Mouse (Mus musculus): ENCODE measurements at regions not wholly inside any gene's neighbourhood (a gene's known extent, or its start where the extent isn't known, plus 50 kb on each side); places are given as distances from the start of the nearest gene placed in this dataset.

- Histone ChIP-seq H3K4me3 (ENCODE audit: control insufficient read depth, insufficient read depth, low read length) (no peak overlapping the region), H3K36me3 (ENCODE audit: control insufficient read depth, insufficient read depth, low read length) (no peaks in the 10 kb centered on the region), H3K27ac (ENCODE audit: control insufficient read depth, insufficient read depth, low read length) (no peak overlapping the region), H3K4me1 (replicated peaks; ENCODE audit: control insufficient read depth, insufficient read depth, low read length) (no peaks in the 10 kb centered on the region), H3K27me3 (ENCODE audit: control insufficient read depth, insufficient read depth, low read length) (no peaks in the 10 kb centered on the region)
- 93% methylated on average over 4 of the region's 4 CpGs for WGBS
- TF ChIP-seq POLR2A (IDR thresholded peaks at IDR 0.05; ENCODE audit: control insufficient read depth, extremely low read depth, insufficient read depth, low read length, poor library complexity) = no peak
- TF ChIP-seq CTCF (IDR thresholded peaks at IDR 0.05; ENCODE audit: borderline replicate concordance, control insufficient read depth, extremely low read depth, insufficient read depth, low read length, poor library complexity) = no peak
- no peak for DNase-seq
Measured at GRCm38 (mm10) chr11:31731459-31731858, 59.8 kb upstream of the Bod1 start.

GRCm38 (mm10) chr11:31732342-31732741 is 60.7 kb upstream of the Bod1 start:
- no peaks in the 10 kb centered on the region for H3K4me1 ChIP-seq (replicated peaks; ENCODE audit: control insufficient read depth, insufficient read depth, low read length)
- DNase-seq = no peak
- H3K27me3 ChIP-seq (ENCODE audit: control insufficient read depth, insufficient read depth, low read length) = no peaks in the 10 kb centered on the region
- H3K27ac ChIP-seq (ENCODE audit: control insufficient read depth, insufficient read depth, low read length) = no peak overlapping the region
- 27% methylated on average over 3 of the region's 3 CpGs for WGBS
- TF ChIP-seq CTCF (IDR thresholded peaks at IDR 0.05; ENCODE audit: borderline replicate concordance, control insufficient read depth, extremely low read depth, insufficient read depth, low read length, poor library complexity) (no peak), POLR2A (IDR thresholded peaks at IDR 0.05; ENCODE audit: control insufficient read depth, extremely low read depth, insufficient read depth, low read length, poor library complexity) (no peak)
- H3K4me3 ChIP-seq (ENCODE audit: control insufficient read depth, insufficient read depth, low read length) = no peak overlapping the region
- H3K36me3 ChIP-seq (ENCODE audit: control insufficient read depth, insufficient read depth, low read length) = no peaks in the 10 kb centered on the region

GRCm38 (mm10) chr11:31732958-31733357 is 61.3 kb upstream of the Bod1 start:
- H3K4me3 ChIP-seq (ENCODE audit: control insufficient read depth, insufficient read depth, low read length) = no peak overlapping the region
- WGBS = 22% methylated on average over 1 of the region's 1 CpGs
- no peak for DNase-seq

GRCm38 (mm10) chr11:31734091-31734490 is 62.4 kb upstream of the Bod1 start:
- no peaks in the 10 kb centered on the region for H3K4me1 ChIP-seq (replicated peaks; ENCODE audit: control insufficient read depth, insufficient read depth, low read length)
- H3K4me3 ChIP-seq (ENCODE audit: control insufficient read depth, insufficient read depth, low read length) = no peak overlapping the region
- no peak for DNase-seq
- no peak for TF ChIP-seq CTCF (IDR thresholded peaks at IDR 0.05; ENCODE audit: borderline replicate concordance, control insufficient read depth, extremely low read depth, insufficient read depth, low read length, poor library complexity)
- TF ChIP-seq POLR2A (IDR thresholded peaks at IDR 0.05; ENCODE audit: control insufficient read depth, extremely low read depth, insufficient read depth, low read length, poor library complexity) = no peak
- WGBS = 92% methylated on average over 4 of the region's 4 CpGs
- H3K27me3 ChIP-seq (ENCODE audit: control insufficient read depth, insufficient read depth, low read length) = no peaks in the 10 kb centered on the region
- H3K27ac ChIP-seq (ENCODE audit: control insufficient read depth, insufficient read depth, low read length) = no peak overlapping the region
- no peaks in the 10 kb centered on the region for H3K36me3 ChIP-seq (ENCODE audit: control insufficient read depth, insufficient read depth, low read length)

More at GRCm38 (mm10) chr11:31732958-31733357, 61.3 kb upstream of the Bod1 start:
- H3K27me3 ChIP-seq (ENCODE audit: control insufficient read depth, insufficient read depth, low read length) = no peaks in the 10 kb centered on the region
- H3K4me1 ChIP-seq (replicated peaks; ENCODE audit: control insufficient read depth, insufficient read depth, low read length) = no peaks in the 10 kb centered on the region
- H3K27ac ChIP-seq (ENCODE audit: control insufficient read depth, insufficient read depth, low read length) = no peak overlapping the region
- TF ChIP-seq POLR2A (IDR thresholded peaks at IDR 0.05; ENCODE audit: control insufficient read depth, extremely low read depth, insufficient read depth, low read length, poor library complexity) (no peak), CTCF (IDR thresholded peaks at IDR 0.05; ENCODE audit: borderline replicate concordance, control insufficient read depth, extremely low read depth, insufficient read depth, low read length, poor library complexity) (no peak)
- no peaks in the 10 kb centered on the region for H3K36me3 ChIP-seq (ENCODE audit: control insufficient read depth, insufficient read depth, low read length)

GRCm38 (mm10) chr11:31735257-31735656 is 63.6 kb upstream of the Bod1 start:
- Histone ChIP-seq H3K27ac (ENCODE audit: control insufficient read depth, insufficient read depth, low read length) (no peak overlapping the region), H3K27me3 (ENCODE audit: control insufficient read depth, insufficient read depth, low read length) (no peaks in the 10 kb centered on the region), H3K4me1 (replicated peaks; ENCODE audit: control insufficient read depth, insufficient read depth, low read length) (no peaks in the 10 kb centered on the region), H3K36me3 (ENCODE audit: control insufficient read depth, insufficient read depth, low read length) (no peaks in the 10 kb centered on the region), H3K4me3 (ENCODE audit: control insufficient read depth, insufficient read depth, low read length) (no peak overlapping the region)
- 97% methylated on average over 6 of the region's 6 CpGs for WGBS
- no peak for DNase-seq
- TF ChIP-seq CTCF (IDR thresholded peaks at IDR 0.05; ENCODE audit: borderline replicate concordance, control insufficient read depth, extremely low read depth, insufficient read depth, low read length, poor library complexity) = no peak
- TF ChIP-seq POLR2A (IDR thresholded peaks at IDR 0.05; ENCODE audit: control insufficient read depth, extremely low read depth, insufficient read depth, low read length, poor library complexity) = no peak

- no peaks in the 10 kb centered on the region for H3K36me3 ChIP-seq (ENCODE audit: control insufficient read depth, insufficient read depth, low read length)
- H3K4me1 ChIP-seq (replicated peaks; ENCODE audit: control insufficient read depth, insufficient read depth, low read length) = no peaks in the 10 kb centered on the region
- no peak for TF ChIP-seq POLR2A (IDR thresholded peaks at IDR 0.05; ENCODE audit: control insufficient read depth, extremely low read depth, insufficient read depth, low read length, poor library complexity)
- TF ChIP-seq CTCF (IDR thresholded peaks at IDR 0.05; ENCODE audit: borderline replicate concordance, control insufficient read depth, extremely low read depth, insufficient read depth, low read length, poor library complexity) = no peak
- no peak overlapping the region for H3K4me3 ChIP-seq (ENCODE audit: control insufficient read depth, insufficient read depth, low read length)
- H3K27me3 ChIP-seq (ENCODE audit: control insufficient read depth, insufficient read depth, low read length) = no peaks in the 10 kb centered on the region
- H3K27ac ChIP-seq (ENCODE audit: control insufficient read depth, insufficient read depth, low read length) = no peak overlapping the region
- DNase-seq = no peak
Measured at GRCm38 (mm10) chr11:31736086-31736485, 64.4 kb upstream of the Bod1 start.

- Histone ChIP-seq H3K27ac (ENCODE audit: control insufficient read depth, insufficient read depth, low read length) (no peak overlapping the region), H3K4me1 (replicated peaks; ENCODE audit: control insufficient read depth, insufficient read depth, low read length) (no peaks in the 10 kb centered on the region), H3K4me3 (ENCODE audit: control insufficient read depth, insufficient read depth, low read length) (no peak overlapping the region), H3K27me3 (ENCODE audit: control insufficient read depth, insufficient read depth, low read length) (no peaks in the 10 kb centered on the region), H3K36me3 (ENCODE audit: control insufficient read depth, insufficient read depth, low read length) (no peaks in the 10 kb centered on the region)
- DNase-seq = no peak
- TF ChIP-seq POLR2A (IDR thresholded peaks at IDR 0.05; ENCODE audit: control insufficient read depth, extremely low read depth, insufficient read depth, low read length, poor library complexity) (no peak), CTCF (IDR thresholded peaks at IDR 0.05; ENCODE audit: borderline replicate concordance, control insufficient read depth, extremely low read depth, insufficient read depth, low read length, poor library complexity) (no peak)
- WGBS = 93% methylated on average over 4 of the region's 4 CpGs
Measured at GRCm38 (mm10) chr11:31736556-31737089, 64.9 kb upstream of the Bod1 start.
